Mouse (Mus musculus): ENCODE data around the gene Saa2.
A peak's percentile ranks its signal among the peaks of the same experiment; 100 is the strongest.

Saa2 gene

DNA sequence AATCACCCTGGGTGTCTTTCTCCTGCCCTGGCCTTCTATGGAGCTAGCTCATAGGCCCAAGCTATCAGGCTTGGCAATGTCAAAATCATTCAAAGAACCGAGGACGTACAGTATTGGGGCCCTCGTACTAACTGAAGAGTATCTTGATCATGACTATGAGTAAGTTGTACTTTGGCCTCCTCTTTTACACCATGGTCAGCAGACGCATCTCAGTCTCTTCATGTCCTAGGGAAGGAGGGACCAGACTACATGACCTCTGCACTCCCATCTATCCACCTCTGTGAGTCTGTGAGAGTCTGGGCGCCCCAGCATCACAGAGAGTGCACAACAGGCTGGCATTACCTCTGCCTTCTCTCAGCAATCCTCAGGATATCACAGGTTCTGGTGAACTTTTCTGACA lies 11.0 kb downstream of the Saa2 start:
- DNase-seq (ENCODE audit: low read depth) = no peak

DNA sequence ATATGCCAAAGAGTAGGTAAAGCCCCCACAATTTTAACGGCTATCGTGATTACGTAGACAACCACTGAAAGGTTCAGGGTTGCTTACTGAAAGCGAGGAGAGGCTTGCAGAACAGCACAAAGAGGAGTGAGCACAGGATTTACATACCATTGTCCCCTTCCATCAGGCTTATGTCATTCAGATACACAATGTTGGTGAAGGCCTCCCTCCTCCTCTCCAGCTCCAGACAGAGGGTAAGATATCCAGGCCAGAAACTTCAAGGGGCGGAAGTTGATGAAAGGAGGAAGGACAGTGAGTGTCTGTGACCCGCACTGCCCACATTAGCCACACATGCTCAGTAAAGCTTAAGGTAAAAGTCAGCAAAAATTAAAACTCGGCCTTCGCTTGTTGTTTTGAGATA lies 13.1 kb downstream of the Saa2 start:
- no peak for DNase-seq (ENCODE audit: low read depth)

DNA sequence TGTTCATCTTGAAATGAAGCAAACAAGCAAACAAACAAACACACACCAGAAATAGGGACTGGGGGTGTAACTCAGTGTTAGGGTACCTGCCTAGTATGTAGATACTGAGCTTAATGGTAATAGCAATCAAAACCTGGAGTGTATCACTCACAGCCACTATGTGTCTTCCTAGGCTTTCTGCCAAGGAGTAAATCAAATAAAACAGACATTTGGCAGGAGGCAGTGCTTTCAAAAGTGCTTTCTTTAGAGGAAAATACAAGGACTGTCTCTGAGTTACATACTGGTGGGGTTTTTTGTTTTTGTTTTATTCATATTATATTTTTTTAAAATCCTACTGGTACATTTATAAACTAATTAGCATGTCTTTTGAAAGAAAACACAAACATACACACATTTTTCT lies 15.8 kb downstream of the Saa2 start:
- DNase-seq (ENCODE audit: low read depth) = no peak

DNA sequence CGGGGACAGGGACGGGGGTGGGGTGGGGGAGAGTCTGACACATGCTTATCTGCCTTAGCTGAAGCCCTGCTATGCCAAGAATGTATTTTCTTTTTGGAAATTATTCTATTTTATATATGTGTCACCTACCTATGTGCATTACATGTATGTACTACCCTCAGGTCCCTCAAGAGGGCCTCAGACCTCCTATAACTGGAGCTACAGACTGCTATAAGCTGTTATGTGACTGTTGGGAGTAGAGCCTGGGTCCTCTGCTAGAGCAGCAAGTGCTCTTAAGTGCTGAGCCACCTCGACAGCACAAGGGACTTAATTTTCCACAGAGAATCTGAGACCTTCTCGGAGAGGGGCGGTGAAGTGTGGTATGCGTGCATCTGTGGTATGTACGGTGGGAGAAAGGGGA lies 16.9 kb downstream of the Saa2 start:
- no peak for DNase-seq (ENCODE audit: low read depth)

DNA sequence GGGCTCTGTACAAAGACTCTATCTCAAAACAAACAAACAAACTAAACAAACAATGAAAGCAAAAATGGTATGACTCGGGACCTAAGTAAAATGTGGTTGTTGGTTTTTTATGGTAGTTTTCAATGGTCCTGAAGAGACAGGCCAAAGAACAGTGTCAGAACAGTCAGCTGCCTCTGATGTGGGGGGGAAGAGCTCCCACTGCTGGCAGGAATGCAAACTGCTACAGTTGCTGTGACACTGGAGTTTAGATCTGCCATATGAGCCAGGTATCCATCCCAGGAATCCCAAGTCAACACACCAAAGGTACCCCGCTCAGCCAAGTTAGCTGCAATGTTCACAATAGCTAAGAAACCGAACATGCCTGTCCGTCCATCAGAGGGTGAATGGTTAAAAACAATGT lies 19.1 kb downstream of the Saa2 start:
- peak; percentile 66 for DNase-seq (ENCODE audit: low read depth)

DNA sequence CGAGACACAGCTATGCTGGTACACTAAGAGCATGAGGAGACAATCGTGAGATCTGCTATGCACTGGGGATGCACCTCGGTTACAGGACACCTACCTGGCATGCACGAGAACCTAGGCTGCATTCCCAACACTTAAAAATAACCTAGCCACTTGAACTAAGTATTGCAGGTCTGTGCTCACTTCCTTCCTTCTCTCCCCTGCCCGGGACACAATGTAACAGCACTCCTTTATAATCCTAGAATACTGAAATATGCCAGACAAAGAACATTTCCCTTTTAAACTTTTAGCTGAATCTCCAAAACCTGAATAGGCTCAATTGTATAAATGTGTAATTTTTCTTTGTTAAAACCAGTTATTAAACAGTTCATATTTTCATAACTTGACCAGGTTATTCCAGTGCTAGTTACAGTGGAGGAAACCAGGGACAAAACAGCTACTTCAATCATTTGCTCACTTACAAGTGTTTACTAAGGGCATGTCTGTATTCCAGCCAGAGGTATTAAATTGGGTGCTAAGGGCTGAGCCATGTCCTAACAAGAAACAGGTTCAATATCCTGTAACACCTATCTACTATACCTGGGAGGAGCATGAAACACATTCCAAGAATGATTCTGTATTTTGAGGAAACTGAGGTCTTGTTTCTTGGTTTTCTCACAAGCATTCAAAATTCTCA lies 37.7 kb downstream of the Saa2 start:
- DNase-seq (ENCODE audit: low read depth) = no peak

DNA sequence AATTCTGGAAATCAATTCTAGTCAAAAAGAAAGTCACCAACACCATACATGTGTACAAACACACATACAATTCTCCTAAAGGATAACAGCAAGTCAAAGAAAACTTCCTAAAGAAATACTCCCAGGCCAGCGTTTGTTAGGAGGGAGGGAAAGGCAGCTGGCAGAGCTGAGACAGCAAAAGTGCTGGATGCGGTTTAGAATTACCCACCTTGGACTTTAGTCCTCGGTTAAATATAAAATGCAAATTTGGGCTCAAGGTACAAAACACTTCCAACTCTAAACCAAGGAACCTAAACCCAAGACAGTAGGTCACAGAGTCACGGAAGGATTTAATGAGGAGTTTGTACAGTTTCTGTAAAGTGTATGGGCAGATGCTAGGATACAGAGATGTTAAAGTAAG lies 42.3 kb downstream of the Saa2 start:
- no peak for DNase-seq (ENCODE audit: low read depth)

DNA sequence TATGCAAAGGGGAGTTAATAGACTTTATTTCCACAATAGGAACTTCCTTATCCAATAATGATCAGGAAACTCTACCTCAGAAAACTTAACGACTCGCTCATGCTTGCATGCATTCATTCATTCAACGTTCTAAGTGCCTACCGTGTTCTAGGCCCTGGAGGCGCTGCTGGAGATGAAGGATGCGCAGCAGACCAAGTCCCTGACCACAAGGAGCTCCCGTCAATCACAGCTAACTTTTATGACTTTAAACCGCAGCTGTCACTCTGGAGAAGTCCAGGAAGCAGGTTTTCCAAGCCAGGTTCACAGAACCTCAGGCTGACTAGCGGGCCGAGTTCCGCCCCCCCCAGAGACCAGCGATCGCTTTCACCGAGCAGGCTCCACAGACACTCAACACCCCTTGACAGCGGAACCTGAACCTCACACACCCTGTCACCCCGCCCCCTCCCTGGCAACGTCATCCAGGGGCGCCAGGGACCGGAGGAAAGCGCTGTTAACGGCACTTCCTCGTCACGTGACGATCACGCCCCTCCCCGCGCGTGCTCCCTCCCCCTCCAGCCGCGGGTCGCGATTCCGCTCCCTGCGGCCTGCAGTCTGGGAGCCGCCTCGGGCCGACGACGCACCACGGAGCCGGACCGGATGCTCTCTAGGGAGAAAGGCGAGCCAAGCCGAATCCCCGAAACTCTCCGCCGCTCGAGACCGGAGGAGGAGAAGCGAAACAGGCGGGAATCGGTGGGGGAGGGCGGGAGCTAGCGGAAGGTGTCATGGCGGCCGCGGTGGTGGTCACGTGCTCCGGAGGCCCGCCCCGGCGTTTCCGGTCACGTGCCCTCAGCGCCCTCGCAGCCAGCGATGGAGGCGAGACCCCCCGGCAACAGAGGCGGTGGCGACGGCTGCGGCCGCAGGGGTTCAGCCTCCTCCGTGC lies 44.0 kb downstream of the Saa2 start, which contains the start of the genes Hps5 and Gtf2h1:
TSS of gene Hps5 (minus strand) at position 778 of the 919 bp plus-strand sequence.
TSS of gene Gtf2h1 (plus strand) at position 817 of the 919 bp plus-strand sequence.
- DNase-seq (ENCODE audit: low read depth) = peak; percentile 98

DNA sequence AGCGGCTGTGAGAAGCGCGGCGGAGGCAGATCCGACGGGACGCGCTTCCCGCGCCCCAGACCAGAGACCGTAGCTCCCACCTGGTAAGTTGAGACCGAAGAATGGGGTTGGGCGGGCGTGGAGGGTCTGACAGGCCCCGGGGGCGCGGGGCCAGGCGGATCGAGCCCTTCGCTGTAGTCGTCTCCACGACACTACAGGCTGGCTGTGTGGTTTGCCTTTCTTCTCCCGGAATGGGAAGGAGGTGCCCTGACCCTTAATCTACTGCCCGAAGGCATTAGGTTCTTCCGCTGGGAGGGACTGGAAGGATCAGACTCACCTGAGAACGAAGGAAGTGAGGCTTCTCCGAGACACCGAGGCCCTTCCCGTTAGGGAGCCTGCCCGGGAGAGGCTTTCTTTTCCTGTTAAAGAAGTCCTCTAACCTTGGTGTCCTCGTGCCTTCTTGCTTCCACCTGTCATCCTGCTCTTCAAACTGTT lies 44.7 kb downstream of the Saa2 start:
- DNase-seq (ENCODE audit: low read depth) = no peak

DNA sequence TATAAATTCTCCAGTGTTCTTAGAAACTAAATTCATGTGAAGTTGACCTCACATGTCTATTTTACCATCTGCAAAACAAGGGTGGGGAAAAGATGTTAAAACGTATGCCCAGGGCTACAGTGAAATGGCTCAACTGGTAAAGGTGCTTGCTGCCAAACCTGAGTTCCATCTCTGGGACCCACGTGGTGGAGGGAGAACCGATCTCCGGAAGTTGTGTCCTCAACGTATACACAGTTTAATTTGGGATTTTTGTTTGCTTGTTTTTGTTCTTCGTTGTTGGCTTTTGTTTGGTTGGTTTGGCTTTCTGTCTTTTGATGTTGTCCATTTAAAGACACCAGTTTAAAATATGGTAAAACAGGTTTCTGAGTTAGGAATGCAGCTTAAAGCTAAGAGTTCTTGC lies 45.2 kb downstream of the Saa2 start:
- peak; percentile 35 for DNase-seq (ENCODE audit: low read depth)

All from 416B (cell line).